Mouse (Mus musculus): ENCODE data around the gene Them7.

DNA sequence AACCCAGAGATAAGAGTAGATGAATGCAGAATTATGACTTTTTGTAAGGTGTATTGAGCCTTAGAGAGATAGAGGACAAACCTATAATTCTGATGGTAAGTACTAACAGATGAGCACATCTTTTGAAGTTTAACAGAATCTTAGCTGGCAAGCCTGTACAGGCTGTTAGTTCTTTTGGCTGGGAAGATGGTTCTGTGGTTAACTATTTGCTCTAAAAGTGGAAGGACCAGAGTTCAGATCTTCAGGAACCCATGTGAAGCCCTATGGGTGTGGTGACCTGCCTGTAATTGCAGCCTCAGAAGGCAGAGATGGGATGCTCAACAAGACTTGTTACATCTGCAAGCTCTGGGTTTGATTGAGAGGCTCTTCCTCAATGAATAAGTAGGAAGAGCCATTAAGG lies 59.7 kb downstream of the Them7 start:
- no peak for TF ChIP-seq UBTF (IDR thresholded peaks at IDR 0.05; ENCODE audit: borderline replicate concordance, insufficient read depth, low read depth, low read length)
- TF ChIP-seq MAZ (IDR thresholded peaks at IDR 0.05; ENCODE audit: low read depth, low read length), result no peak
